Mouse (Mus musculus) stomach, postnatal 0 days (tissue): Measurements from ENCODE around the gene Rbp3.

Experiments used
- CTCF ChIP-seq: IDR thresholded peaks from 2 replicates; pipeline ENCODE4 v1.5.1; 2016; ENCODE audit warnings: antibody characterized with exemption, low read depth, mild to moderate bottlenecking, moderate library complexity
- EP300 ChIP-seq: optimal IDR thresholded peaks from 2 replicates; pipeline ENCODE3; 2016; ENCODE audit warnings: antibody characterized with exemption

DNA sequence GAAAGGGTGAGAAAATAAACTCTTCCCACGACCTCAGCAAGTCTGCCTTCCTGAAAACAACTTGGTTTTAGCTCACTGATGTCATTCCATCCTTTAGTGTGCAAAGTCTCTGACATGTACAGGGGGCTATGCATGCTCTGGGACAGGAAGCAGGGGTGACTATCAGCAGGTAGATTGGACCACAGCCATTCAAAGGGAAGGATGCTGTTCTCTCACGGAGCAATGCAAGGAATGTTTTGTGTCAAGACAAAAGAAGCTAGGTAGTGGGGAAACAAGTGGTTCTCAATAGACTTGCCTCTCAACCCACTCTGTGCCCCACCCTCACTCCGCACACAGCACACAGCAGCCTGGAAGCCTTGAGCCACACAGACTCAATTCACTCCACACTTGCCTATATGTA lies 35.4 kb downstream of the Rbp3 start:
- no peak for TF ChIP-seq CTCF
- TF ChIP-seq EP300, result no peak
